Mouse (Mus musculus) ES-Bruce4 (cell line): ENCODE results near the gene Tcp10c.
"Not testable (repeated sequence)": the region's sequence is repeated elsewhere in the genome, so short reads cannot be mapped to it uniquely, and the experiment has no call there.

Experiments used
- CTCF ChIP-seq: IDR thresholded peaks from one replicate; pipeline ENCODE4 v1.8.1; 2011; ENCODE audit warnings: low read depth, low read length
- EP300 ChIP-seq: IDR thresholded peaks from 2 replicates; pipeline ENCODE4 v1.6.1; 2011; ENCODE audit warnings: low read depth, low read length; ENCODE audit not compliant: insufficient read depth
- POLR2A ChIP-seq: IDR thresholded peaks from one replicate; pipeline ENCODE4 v1.8.1; 2011; ENCODE audit warnings: low read length; ENCODE audit not compliant: insufficient read depth

DNA sequence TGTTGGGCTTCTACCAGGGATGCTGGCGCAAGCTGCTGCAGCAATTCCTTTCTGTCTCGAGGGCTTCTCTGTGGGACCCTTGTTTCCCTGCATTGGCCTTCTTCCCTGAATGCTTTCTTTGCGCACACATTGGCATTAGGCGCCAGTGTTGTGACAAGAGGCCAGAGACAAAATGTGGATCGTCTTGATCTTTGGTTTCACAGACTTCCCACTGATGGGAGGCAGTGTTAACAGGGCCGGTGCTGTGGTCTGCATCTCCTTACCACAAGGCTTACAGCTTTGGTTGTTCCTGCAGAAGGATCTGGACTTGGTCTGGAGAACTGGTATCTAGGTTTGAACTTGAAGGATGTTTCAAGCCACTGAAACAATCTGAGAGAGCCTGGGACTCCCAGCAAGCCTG lies 72.1 kb downstream of the Tcp10c start:
- TF ChIP-seq EP300, POLR2A, CTCF: not testable (repeated sequence)
